Mouse (Mus musculus): ENCODE measurements around the gene Zfp750. TPM values are rescaled to one million over a fixed set of nuclear protein-coding genes. Genes with fewer than 3 reads are reported as not detected.

Gene Zfp750
- polyA plus RNA-seq (2012) = 0.05 TPM in 2 replicates

DNA sequence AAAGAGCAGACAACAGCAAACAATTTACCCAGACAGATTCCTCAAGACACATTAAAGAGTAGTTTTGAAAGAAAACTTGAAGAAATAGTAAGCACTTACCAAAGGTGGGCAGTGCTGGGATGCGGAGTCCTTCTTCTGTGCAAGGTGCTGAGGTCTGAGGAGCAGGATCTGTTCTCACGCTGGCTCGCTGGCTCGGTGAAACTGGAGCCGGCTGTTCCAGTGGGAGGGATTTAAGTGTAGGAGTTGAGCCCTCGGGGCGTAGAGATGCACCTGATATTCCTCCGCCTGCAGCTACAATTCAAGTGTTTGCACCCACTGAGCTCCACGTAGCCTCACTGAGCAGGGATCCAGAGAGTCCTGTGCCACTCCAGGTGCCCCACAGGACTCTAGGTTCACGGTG lies at the start of gene Zfp750:
Gene Zfp750, minus strand, starts transcription at position 203 of the 400 bp plus-strand sequence.

Other genes with a start within 250 kb of the Zfp750 start
- gene Wdr45b, start 164.9 kb downstream of the Zfp750 start, polyA plus RNA-seq (2012) = 28.4 and 38.6 TPM in 2 replicates
- gene Rab40b, start 131.1 kb downstream of the Zfp750 start, polyA plus RNA-seq (2012) = 0.88 and 1.3 TPM in 2 replicates
- gene Fn3krp, start 97.9 kb downstream of the Zfp750 start, polyA plus RNA-seq (2012) = 2.2 and 2.8 TPM in 2 replicates
- gene Fn3k, start 84.4 kb downstream of the Zfp750 start, polyA plus RNA-seq (2012) = 0.12 and 0.29 TPM in 2 replicates
- gene Tbcd, start 67.4 kb downstream of the Zfp750 start, polyA plus RNA-seq (2012) = 4.7 and 5.6 TPM in 2 replicates
- gene B3gntl1, start 153.8 kb upstream of the Zfp750 start, polyA plus RNA-seq (2012) = 1.6 and 2.1 TPM in 2 replicates
- 6.7 and 12.5 TPM in 2 replicates for gene Metrnl, start 182.2 kb upstream of the Zfp750 start, polyA plus RNA-seq (2012)